Mouse (Mus musculus): Measurements from ENCODE around the gene Magee1. TPM values are rescaled to one million over a fixed set of nuclear protein-coding genes. Genes with fewer than 3 reads are reported as not detected.
"Not testable (repeated sequence)": the region's sequence is repeated elsewhere in the genome, so short reads cannot be mapped to it uniquely, and the experiment has no call there.

Gene Magee1
- polyA plus RNA-seq, 1 experiment from 2014 or later, result 142 TPM

GRCm38 (mm10) chrX:105124903-105125302, 4.7 kb downstream of the Magee1 start:
- H3K4me3 ChIP-seq (replicated peaks; ENCODE audit: low read depth, low read length), result no peak overlapping the region
- DNase-seq, result peak; percentile 71
- peaks cover 5% of the 10 kb centered on the region; the same call in 1 of the 2 replicates for H3K36me3 ChIP-seq (ENCODE audit: control insufficient read depth, insufficient read depth, low read length)
- H3K27ac ChIP-seq (replicated peaks; ENCODE audit: low read depth, low read length), result no peak overlapping the region
- no peak overlapping the region for H3K4me2 ChIP-seq (ENCODE audit: low read length)
- H3K4me1 ChIP-seq (ENCODE audit: control insufficient read depth, insufficient read depth, low read length), result no peaks in the 10 kb centered on the region
- peaks cover 15% of the 10 kb centered on the region; the same call in 1 of the 2 replicates for H3K27me3 ChIP-seq (ENCODE audit: control insufficient read depth, insufficient read depth, low read length)
- H3K9me3 ChIP-seq (ENCODE audit: control insufficient read depth, low read length), result no peaks in the 10 kb centered on the region
- H3K9ac ChIP-seq (replicated peaks; ENCODE audit: low read length), result no peak overlapping the region
- WGBS, result 34% methylated on average over 2 of the region's 3 CpGs
- ATAC-seq (ENCODE audit: low FRiP score, low TSS enrichment), result no peak

- Histone ChIP-seq H3K9me3 (ENCODE audit: control insufficient read depth, low read length) (no peaks in the 10 kb centered on the region), H3K9ac (replicated peaks; ENCODE audit: low read length) (no peak overlapping the region), H3K27ac (replicated peaks; ENCODE audit: low read depth, low read length) (no peak overlapping the region), H3K36me3 (ENCODE audit: control insufficient read depth, insufficient read depth, low read length) (no peaks in the 10 kb centered on the region), H3K4me2 (ENCODE audit: low read length) (peak overlapping the region; percentile 29; the same call in 1 of the 2 replicates), H3K4me3 (replicated peaks; ENCODE audit: low read depth, low read length) (peak overlapping the region; percentile 18), H3K27me3 (ENCODE audit: control insufficient read depth, insufficient read depth, low read length) (peaks cover 10% of the 10 kb centered on the region; the same call in 1 of the 2 replicates), H3K4me1 (ENCODE audit: control insufficient read depth, insufficient read depth, low read length) (no peaks in the 10 kb centered on the region)
- WGBS, result 56% methylated on average over 26 of the region's 26 CpGs
- peak; percentile 19 for DNase-seq
- ATAC-seq (ENCODE audit: low FRiP score, low TSS enrichment), result peak; percentile 55; the same call in 1 of the 2 replicates
These were observed 31.8 kb downstream of the Magee1 start for GRCm38 (mm10) chrX:105151872-105152461.

DNA sequence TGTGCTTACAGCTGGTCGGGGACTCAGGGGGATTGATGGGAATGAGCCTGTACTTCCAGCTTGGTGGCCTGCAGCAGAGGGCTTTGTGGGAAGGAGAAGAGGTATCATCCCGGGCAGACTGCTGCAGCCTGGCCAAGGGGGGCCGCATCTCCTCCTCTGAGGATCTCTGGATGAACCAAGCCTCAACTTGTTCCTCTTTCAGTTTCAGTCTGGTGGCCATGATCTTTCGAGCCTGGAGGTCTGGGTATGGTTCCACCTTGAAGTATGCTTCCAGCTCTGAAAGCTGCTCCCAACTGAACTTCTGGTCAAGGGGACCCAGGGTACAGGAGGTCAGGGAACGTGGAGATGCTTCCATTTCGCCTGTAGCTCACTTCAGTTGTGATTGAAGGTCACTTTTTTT, 44.8 kb downstream of the Magee1 start:
- H3K9ac ChIP-seq (replicated peaks; ENCODE audit: low read length); H3K27me3 ChIP-seq (ENCODE audit: control insufficient read depth, insufficient read depth, low read length); H3K36me3 ChIP-seq (ENCODE audit: control insufficient read depth, insufficient read depth, low read length); H3K4me1 ChIP-seq (ENCODE audit: control insufficient read depth, insufficient read depth, low read length); ATAC-seq (ENCODE audit: low FRiP score, low TSS enrichment); H3K27ac ChIP-seq (replicated peaks; ENCODE audit: low read depth, low read length); H3K9me3 ChIP-seq (ENCODE audit: control insufficient read depth, low read length); H3K4me2 ChIP-seq (ENCODE audit: low read length); H3K4me3 ChIP-seq (replicated peaks; ENCODE audit: low read depth, low read length); DNase-seq: not testable (repeated sequence)
- 72% methylated on average over 6 of the region's 6 CpGs for WGBS

DNA sequence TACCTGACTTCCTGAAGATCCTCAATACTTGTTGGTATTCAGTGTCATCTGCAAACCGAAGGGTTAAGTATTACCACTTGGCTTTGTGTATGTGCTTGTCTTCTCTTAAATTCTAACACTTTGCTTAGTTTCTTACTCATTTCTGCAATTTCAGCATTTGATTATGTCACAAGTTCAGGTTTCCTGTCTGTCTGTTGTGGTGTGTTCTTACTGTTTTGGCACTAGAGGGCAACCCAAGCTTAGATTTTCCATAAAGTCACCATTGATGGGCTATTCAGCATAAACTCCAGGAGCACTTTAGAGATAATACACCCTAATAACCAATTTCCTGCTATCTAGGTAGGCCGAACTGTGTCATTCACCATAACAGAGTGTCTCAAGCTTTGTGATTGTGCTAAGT, 47.0 kb downstream of the Magee1 start:
- no peaks in the 10 kb centered on the region for H3K27me3 ChIP-seq (ENCODE audit: control insufficient read depth, insufficient read depth, low read length)
- 80% methylated on average over 2 of the region's 2 CpGs for WGBS
- H3K9me3 ChIP-seq (ENCODE audit: control insufficient read depth, low read length), result no peaks in the 10 kb centered on the region
- DNase-seq (peak; percentile 31), ATAC-seq (ENCODE audit: low FRiP score, low TSS enrichment) (no peak)
- H3K9ac ChIP-seq (replicated peaks; ENCODE audit: low read length), result no peak overlapping the region
- H3K27ac ChIP-seq (replicated peaks; ENCODE audit: low read depth, low read length), result no peak overlapping the region
- H3K4me3 ChIP-seq (replicated peaks; ENCODE audit: low read depth, low read length), result no peak overlapping the region
- no peaks in the 10 kb centered on the region for H3K4me1 ChIP-seq (ENCODE audit: control insufficient read depth, insufficient read depth, low read length)
- no peaks in the 10 kb centered on the region for H3K36me3 ChIP-seq (ENCODE audit: control insufficient read depth, insufficient read depth, low read length)
- no peak overlapping the region for H3K4me2 ChIP-seq (ENCODE audit: low read length)

Other genes starting within 250 kb of the Magee1 start
- 29.4 and 34.6 TPM in 2 replicates for gene Pbdc1, start 40.6 kb upstream of the Magee1 start, polyA plus RNA-seq (2014; fragmentation: Nextera tagmentation; extraction: Ambion mirVana)

All from midbrain, embryonic 14.5 days (tissue).